Mouse (Mus musculus) kidney, adult 11 months (tissue): ENCODE data around the gene Hist4h4.
"Not testable (repeated sequence)": the region's sequence is repeated elsewhere in the genome, so short reads cannot be mapped to it uniquely, and the experiment has no call there.

ENCODE experiments used
- DNase-seq: peaks from one replicate; pipeline ENCODE4 v3.0.0; 2022

Gene Hist4h4

GRCm38 (mm10) chr6:136813117-136813516 lies 8.9 kb upstream of the Hist4h4 start:
- DNase-seq: no peak

- peak; percentile 63 for DNase-seq
Observed at GRCm38 (mm10) chr6:136811196-136811595, 7.0 kb upstream of the Hist4h4 start.

- no peak for DNase-seq
Observed at GRCm38 (mm10) chr6:136809673-136810072, 5.5 kb upstream of the Hist4h4 start.

- no peak for DNase-seq
Observed at GRCm38 (mm10) chr6:136809077-136809476, 4.9 kb upstream of the Hist4h4 start.

- DNase-seq: no peak
Observed at GRCm38 (mm10) chr6:136808631-136809046, 4.4 kb upstream of the Hist4h4 start.

- DNase-seq: peak; percentile 98
Observed at GRCm38 (mm10) chr6:136808014-136808417, 3.8 kb upstream of the Hist4h4 start, which contains the start of gene H2afj. Gene H2afj (plus strand): TSS chr6:136808244.

GRCm38 (mm10) chr6:136807395-136808013 lies 3.3 kb upstream of the Hist4h4 start:
- no peak for DNase-seq

GRCm38 (mm10) chr6:136806819-136807218 lies 2.6 kb upstream of the Hist4h4 start:
- no peak for DNase-seq

- DNase-seq: no peak
Observed at GRCm38 (mm10) chr6:136805409-136805775, 1.2 kb upstream of the Hist4h4 start.

- no peak for DNase-seq
Observed at GRCm38 (mm10) chr6:136804705-136805408, 642 bp upstream of the Hist4h4 start.

GRCm38 (mm10) chr6:136803093-136803738 lies 999 bp downstream of the Hist4h4 start:
- no peak for DNase-seq

- DNase-seq: no peak
Observed at GRCm38 (mm10) chr6:136801274-136801673, 2.9 kb downstream of the Hist4h4 start.

- no peak for DNase-seq
Observed at GRCm38 (mm10) chr6:136800710-136801109, 3.5 kb downstream of the Hist4h4 start.

GRCm38 (mm10) chr6:136797874-136798693 lies 6.1 kb downstream of the Hist4h4 start:
- DNase-seq: not testable (repeated sequence)

GRCm38 (mm10) chr6:136795850-136796249 lies 8.4 kb downstream of the Hist4h4 start:
- no peak for DNase-seq

GRCm38 (mm10) chr6:136795110-136795509 lies 9.1 kb downstream of the Hist4h4 start:
- no peak for DNase-seq

GRCm38 (mm10) chr6:136793831-136794525 lies 10.2 kb downstream of the Hist4h4 start:
- no peak for DNase-seq

GRCm38 (mm10) chr6:136792884-136793758 lies 11.1 kb downstream of the Hist4h4 start:
- DNase-seq: no peak

- DNase-seq: peak; percentile 41
Observed at GRCm38 (mm10) chr6:136789391-136789971, 14.7 kb downstream of the Hist4h4 start.

- DNase-seq: no peak
Observed at GRCm38 (mm10) chr6:136782761-136783160, 21.5 kb downstream of the Hist4h4 start.

GRCm38 (mm10) chr6:136782146-136782545 lies 22.1 kb downstream of the Hist4h4 start:
- DNase-seq: no peak
